Mouse (Mus musculus) cortical plate, adult 2 months (tissue): Measurements from ENCODE around the gene Teddm3.
"Not testable (repeated sequence)": the region's sequence is repeated elsewhere in the genome, so short reads cannot be mapped to it uniquely, and the experiment has no call there.

Source experiments
- CTCF ChIP-seq: fragments of 200-500 bp; IDR thresholded peaks from 2 replicates; pipeline ENCODE4 v1.5.1; 2011; ENCODE audit warnings: mild to moderate bottlenecking, control low read depth, low read length; ENCODE audit not compliant: insufficient read depth; ENCODE audit errors: extremely low read depth
- POLR2A ChIP-seq: fragments of 200-500 bp; IDR thresholded peaks from 2 replicates; pipeline ENCODE4 v1.6.1; 2011; ENCODE audit warnings: mild to moderate bottlenecking, low read length, control low read depth; ENCODE audit not compliant: insufficient read depth; ENCODE audit errors: extremely low read depth

DNA sequence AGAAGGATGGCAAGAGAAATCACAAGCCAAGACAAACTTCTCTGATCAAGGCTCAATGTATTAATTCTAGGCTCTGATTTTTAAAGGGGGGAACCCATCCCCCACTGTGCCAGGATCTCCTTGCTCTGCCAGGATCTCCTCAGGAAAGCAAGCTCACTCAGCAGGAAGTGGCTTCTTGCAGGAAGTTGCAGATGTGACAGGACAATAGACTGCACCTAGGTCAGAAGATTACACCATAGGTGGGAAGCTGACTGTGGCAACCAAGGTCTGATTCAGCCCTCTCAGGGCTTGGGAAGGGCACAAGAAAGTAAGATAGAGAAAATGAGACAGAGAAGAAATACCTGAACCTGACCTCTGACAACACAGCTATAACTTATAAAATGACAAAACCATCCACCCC is 2.5 kb upstream of the Teddm3 start:
- TF ChIP-seq CTCF, POLR2A: not testable (repeated sequence)
